Mouse (Mus musculus) liver, adult (tissue): ENCODE measurements around the gene Krt20.
A peak's percentile ranks its signal among the peaks of the same experiment; 100 is the strongest.

Experiments used
- GATA4 ChIP-seq: IDR thresholded peaks from 2 replicates; pipeline ENCODE4 v1.6.1; 2014; ENCODE audit warnings: mild to moderate bottlenecking, low read length; ENCODE audit not compliant: insufficient replicate concordance

Gene Krt20

GRCm38 (mm10) chr11:99437972-99438371 is at the start of gene Krt20:
Gene Krt20 (minus strand): TSS chr11:99438150.
- TF ChIP-seq GATA4, result no peak

GRCm38 (mm10) chr11:99474981-99475380 is 37.0 kb upstream of the Krt20 start:
- TF ChIP-seq GATA4, result no peak

DNA sequence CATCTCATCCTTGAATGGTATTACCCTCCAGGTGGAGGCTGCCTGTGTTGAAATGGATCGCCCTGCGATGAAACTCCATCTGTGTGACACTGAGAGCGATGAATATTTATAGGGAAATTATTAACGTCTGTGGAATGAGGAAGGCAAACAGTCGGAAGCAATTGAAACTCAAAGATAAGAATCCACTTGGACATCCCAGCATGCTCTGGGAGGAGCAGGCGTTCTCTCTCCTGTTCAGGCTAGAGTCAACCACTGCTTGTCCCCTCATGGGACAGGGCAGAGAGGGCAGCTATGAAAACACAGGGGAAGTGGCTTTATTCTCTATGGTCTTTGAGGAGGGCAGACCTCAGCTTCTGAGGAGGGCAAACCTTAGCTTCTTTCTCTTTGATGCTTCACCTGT is 35.5 kb upstream of the Krt20 start:
- peak; percentile 39; the same call in 1 of the 2 replicates for TF ChIP-seq GATA4

- no peak for TF ChIP-seq GATA4
Measured at GRCm38 (mm10) chr11:99472405-99472804, 34.5 kb upstream of the Krt20 start.

DNA sequence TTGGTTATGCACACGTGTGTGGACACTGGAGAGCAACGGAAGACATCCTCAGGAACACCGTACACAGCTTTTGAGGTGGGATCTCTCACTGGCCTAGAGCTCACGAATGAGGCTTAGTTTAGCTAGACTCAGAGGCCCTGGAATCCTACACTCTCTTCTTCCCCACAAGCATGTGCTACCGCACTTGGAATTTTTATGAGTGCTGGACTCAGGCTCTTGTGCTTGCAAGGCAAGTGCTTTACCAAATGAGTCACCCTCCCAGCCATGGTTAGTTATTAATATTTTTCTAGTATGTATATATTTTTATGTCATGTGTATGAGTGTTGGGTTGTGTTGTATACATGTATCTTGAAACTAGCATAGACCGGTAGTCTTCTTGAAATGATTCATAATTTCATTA is 34.0 kb upstream of the Krt20 start:
- TF ChIP-seq GATA4, result no peak

GRCm38 (mm10) chr11:99469228-99469627 is 31.3 kb upstream of the Krt20 start:
- no peak for TF ChIP-seq GATA4

DNA sequence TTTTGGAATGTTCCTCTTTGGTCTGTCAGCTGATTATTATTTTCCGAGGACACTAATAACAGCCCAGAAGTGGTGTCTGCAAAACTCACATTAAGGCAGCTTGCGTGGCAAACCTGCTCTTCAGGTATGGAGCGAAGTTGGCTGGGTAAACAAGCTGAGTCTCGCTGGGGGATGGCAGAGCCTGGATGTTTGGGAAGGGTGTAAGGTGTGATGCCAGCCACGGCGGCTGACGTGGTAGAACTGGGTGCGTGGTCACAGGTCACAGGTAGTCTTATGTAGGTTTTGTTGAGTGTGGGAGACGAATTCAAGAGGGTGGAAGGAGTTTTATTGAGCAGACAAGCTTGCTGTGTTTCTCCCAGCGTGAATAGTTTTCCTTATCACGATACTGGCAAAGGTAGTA is 30.6 kb upstream of the Krt20 start:
- no peak for TF ChIP-seq GATA4

DNA sequence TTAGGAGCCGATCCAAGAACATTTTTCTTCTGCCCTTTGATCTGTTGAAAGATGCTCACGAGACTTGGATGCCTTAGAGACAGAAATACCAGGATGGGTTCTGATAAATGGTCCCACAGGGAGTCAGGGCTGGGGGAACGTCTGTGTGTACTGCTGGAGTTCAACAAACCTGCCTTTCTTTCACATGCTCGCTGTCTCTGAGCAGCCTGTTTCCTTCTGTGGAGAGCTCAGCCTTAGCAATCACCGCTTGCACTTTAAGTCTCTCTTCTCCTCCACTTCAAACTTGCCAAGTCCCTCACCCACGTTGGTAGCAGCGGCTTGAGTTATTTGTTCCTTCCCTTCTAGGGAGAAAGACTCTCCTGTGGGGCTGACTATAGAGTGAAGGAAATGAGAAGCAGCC is 28.4 kb upstream of the Krt20 start:
- no peak for TF ChIP-seq GATA4

GRCm38 (mm10) chr11:99464836-99465235 is 26.9 kb upstream of the Krt20 start:
- TF ChIP-seq GATA4, result no peak

DNA sequence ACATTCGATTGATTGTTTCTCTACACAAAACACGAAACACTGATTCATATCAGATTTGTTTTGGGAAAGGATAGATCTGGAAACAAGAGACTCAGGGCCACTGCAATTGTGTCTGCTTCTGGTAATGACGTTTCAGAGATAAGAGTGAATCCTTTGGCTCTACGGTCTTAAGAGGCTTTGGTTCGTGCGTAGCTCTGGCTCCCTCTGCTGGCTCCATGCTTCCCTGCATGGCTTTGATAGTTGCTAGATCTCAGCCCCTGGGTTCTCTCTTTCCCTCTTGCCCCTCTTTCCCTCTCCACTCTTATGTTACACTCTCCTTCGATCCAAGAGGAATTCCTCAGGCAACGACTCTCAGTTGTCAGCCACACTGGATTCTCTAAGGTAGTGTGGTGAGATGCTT is 25.2 kb upstream of the Krt20 start:
- peak; percentile 48; the same call in 1 of the 2 replicates for TF ChIP-seq GATA4

DNA sequence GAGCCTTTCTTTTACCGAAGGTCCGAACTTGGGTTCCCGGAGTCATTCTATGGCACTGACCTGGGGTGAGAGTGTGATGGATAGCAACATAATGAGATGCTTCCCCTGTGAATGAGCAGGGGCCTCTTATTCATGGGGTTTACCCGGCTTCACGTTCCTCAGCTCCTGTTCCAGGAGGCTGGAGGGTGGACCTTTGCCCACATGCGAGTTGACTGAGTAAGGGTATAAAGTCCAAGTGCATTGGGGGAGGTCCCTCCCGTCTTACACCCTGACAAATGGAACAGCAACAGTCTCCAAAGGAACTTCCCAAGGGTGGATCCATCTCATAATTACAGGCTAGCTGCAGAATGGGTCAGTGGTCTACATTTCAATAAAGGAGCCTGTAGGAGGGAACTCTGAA is 23.8 kb upstream of the Krt20 start:
- no peak for TF ChIP-seq GATA4

DNA sequence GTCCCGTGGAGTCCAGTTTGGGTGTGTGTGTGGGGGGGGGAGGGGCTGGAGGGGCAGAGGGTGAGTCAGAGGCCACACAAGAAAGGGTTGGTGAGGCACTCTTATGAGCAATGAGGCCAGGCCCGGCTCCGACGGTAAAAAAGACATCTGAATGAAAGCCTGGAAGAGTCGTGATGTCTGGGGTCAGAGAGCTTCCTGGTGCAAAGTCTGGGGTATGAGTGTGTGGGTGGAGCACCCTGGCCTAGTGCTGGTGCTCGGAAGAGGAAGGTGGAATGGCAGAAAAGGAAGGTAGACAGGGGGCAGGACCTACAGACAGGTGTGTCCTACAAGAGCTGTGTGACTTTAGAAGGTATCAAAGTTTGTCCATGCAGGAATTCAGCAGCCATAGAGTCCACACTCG is 20.9 kb upstream of the Krt20 start:
- TF ChIP-seq GATA4, result no peak

GRCm38 (mm10) chr11:99454759-99455158 is 16.8 kb upstream of the Krt20 start:
- no peak for TF ChIP-seq GATA4

GRCm38 (mm10) chr11:99454044-99454443 is 16.1 kb upstream of the Krt20 start:
- no peak for TF ChIP-seq GATA4

DNA sequence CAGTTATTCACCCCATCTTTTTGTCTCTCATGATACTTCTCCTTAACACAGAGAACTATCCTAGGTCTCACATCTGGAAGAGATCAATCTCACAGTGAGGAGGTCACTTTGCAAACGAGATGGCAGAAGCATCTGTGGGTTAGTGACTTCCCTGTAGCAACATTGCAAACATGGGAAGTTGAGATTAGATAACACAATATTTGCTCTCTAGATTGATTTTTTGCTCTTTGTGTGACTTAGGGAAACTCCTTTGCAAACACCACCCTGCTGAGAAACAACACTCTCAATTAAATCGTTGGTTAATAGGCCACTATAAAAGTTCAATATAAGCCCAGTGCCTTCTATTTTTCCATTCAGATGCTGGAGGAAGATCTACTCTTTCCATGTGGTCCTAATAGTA is 10.8 kb upstream of the Krt20 start:
- no peak for TF ChIP-seq GATA4

DNA sequence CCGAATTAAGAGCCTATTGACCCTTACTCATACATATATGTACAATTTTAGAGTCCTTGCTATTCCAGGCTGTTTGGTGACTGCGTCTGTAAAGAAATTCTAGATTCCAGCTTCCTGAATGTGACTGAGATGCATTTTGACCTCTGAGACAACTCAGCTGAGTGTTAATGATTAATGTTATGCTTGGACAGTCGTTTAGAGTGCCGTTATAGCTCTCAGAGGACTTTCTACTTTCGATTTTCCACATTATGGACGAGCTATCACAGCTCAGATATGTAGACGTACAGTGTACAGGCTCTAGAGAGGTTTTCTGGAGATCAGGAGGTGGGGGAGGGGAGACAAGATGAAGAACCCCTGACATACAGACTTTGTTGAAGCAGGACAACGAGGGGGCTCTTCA is 3.3 kb upstream of the Krt20 start:
- no peak for TF ChIP-seq GATA4

DNA sequence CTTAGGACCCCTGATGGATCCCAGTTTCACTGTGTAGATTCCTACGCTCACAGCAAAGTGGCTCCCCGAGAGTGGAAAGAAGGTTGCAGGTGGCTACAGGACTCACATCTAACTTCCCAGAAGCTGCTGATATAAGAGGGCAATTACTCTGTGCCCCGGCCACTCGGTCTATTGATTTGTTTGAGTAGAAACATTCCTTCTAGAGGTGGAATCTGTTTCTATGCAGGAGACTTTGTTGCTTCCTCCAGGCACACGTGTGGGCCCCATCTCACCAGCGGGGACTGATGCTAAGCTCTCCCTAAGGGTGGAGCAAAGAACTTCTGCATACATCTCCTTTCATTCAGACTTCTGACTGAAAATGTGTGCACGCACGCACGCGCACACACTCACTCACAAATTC is 1.5 kb upstream of the Krt20 start:
- no peak for TF ChIP-seq GATA4

DNA sequence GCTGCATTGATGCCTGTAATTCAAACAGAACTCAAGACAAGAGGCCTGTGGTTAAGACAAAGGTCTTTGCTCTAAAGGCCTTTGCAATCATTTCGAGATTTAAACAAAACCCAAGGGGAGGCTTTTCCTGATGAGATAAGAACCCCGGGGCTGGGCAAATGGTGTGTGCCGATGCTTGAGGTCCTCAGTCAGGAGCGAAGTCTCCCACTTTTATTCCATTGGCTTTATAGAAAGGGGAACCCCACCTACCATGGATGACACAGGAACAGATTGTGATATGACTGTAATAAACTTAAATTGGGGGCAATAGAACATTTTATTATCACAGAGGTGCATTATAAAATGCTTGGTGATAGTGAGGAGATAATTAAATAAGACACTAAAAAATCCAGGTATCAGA is 1.3 kb downstream of the Krt20 start:
- no peak for TF ChIP-seq GATA4
